27 mouse cellular contexts compared by ENCODE assay signal in genomic region chr2:66206796-66207195, GRCm38 (mm10).
"Had no signal": no experiment of that assay in that cellular context is flagged by ENCODE, and none has a peak within 500 bp of the region (broad histone marks: within the 10 kb centered on the region; RNA-seq: fewer than 3 reads in every experiment).

No protein-coding gene starts in this region.

- H3K27ac ChIP-seq: gastrocnemius, adult 2 months; heart, adult 2 months; heart, embryonic 13.5 days; heart, embryonic 15.5 days; hindbrain, embryonic 13.5 days; hindbrain, embryonic 15.5 days; hindbrain, postnatal 0 days; intestine, embryonic 15.5 days; kidney, embryonic 15.5 days; kidney, postnatal 0 days; limb, embryonic 13.5 days; limb, embryonic 15.5 days; liver, embryonic 12.5 days; liver, embryonic 14.5 days had no signal

- DNase-seq: gastrocnemius, adult 2 months; gastrocnemius, postnatal 10 days; gastrocnemius, postnatal 25 days; heart, adult 11 months; heart, adult 2 months; heart, postnatal 14 days; heart, postnatal 36 days; kidney, adult 18-20 months; kidney, adult 9 months; kidney, postnatal 14 days; kidney, postnatal 36 days; layer of hippocampus, adult 9-11 months; layer of hippocampus, postnatal 36 days; left cerebral cortex, postnatal 4 days had no signal

- H3K4me3 ChIP-seq: gastrocnemius, adult 2 months; heart, adult 2 months; heart, embryonic 13.5 days; heart, embryonic 15.5 days; hindbrain, embryonic 13.5 days; hindbrain, embryonic 15.5 days; intestine, embryonic 15.5 days; kidney, embryonic 15.5 days; limb, embryonic 13.5 days; limb, embryonic 15.5 days; liver, embryonic 12.5 days had no signal

- H3K4me1 ChIP-seq: heart, embryonic 13.5 days; heart, embryonic 15.5 days; hindbrain, embryonic 13.5 days; hindbrain, embryonic 15.5 days; intestine, embryonic 15.5 days; kidney, embryonic 15.5 days; limb, embryonic 13.5 days; limb, embryonic 15.5 days; liver, embryonic 12.5 days had no signal

- ATAC-seq: hindbrain, postnatal 0 days; intestine, embryonic 15.5 days; intestine, postnatal 0 days; liver, embryonic 12.5 days had no signal

- H3K27me3 ChIP-seq: heart, embryonic 13.5 days; heart, embryonic 15.5 days; hindbrain, embryonic 13.5 days; hindbrain, embryonic 15.5 days; intestine, embryonic 15.5 days; kidney, embryonic 15.5 days; limb, embryonic 13.5 days; limb, embryonic 15.5 days; liver, embryonic 12.5 days had no signal
